Mouse (Mus musculus): Measurements from ENCODE around the gene Smim9. TPM values are rescaled to one million over a fixed set of nuclear protein-coding genes. Genes with fewer than 3 reads are reported as not detected.

The Smim9 gene
- polyA plus RNA-seq (2012; rRNA removed): not detected in 2 replicates

GRCm38 (mm10) chrX:75163670-75164069 is at the start of gene Smim9:
Gene Smim9 (minus strand): TSS chrX:75163770.

GRCm38 (mm10) chrX:75130467-75131160 is 33.0 kb downstream of the Smim9 start, which contains the start of gene Mpp1:
Gene Mpp1 (minus strand): TSS chrX:75131016.

Other genes with a start within 250 kb of the Smim9 start
- 0.82 and 0.92 TPM in 2 replicates for gene Gab3, start 78.3 kb downstream of the Smim9 start, polyA plus RNA-seq (2012; rRNA removed)
- 35.7 and 38.9 TPM in 2 replicates for gene Dkc1, start 67.9 kb downstream of the Smim9 start, polyA plus RNA-seq (2012; rRNA removed)
- gene Mpp1, start 32.8 kb downstream of the Smim9 start, polyA plus RNA-seq (2012; rRNA removed): 19.0 and 20.2 TPM in 2 replicates
- gene Fundc2, start 218.6 kb upstream of the Smim9 start, polyA plus RNA-seq (2012; rRNA removed): 20.9 and 22.6 TPM in 2 replicates
- gene F8, start 218.8 kb upstream of the Smim9 start, polyA plus RNA-seq (2012; rRNA removed): 0.39 and 0.74 TPM in 2 replicates